In the genomic region with DNA sequence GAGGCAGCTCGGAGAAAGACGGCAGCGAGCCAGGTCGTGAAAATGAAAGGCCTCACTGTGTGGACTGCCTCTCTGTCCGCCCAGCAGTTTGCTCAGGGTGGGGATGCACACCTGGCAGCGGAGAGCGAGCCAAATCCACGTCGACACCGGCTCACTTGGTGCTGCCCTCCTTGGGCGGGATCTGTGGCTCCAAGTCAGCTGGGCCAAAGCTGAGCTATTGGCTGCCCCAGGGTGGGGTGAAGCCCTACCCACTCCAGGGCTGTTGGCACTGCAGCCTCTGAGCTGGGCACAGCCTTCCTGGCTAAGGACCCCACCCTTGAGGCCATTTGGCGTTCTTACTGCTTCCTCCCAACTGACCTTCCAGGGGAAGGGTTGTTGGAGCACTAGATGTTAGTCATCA, we compare ENCODE assay signal across 8 mouse cellular contexts. TPM values are rescaled to one million over a fixed set of nuclear protein-coding genes. Genes with fewer than 3 reads are reported as not detected.
DNase-seq lines count a peak whose midpoint lies in the region; ATAC-seq and TF ChIP-seq lines count a peak whose summit lies in the region.

No protein-coding gene starts in this region.

- no peak for ATAC-seq in forebrain, embryonic 12.5 days (ENCODE audit: low FRiP score)
- ATAC-seq in hindbrain, postnatal 0 days: no peak; the same call in 1 of the 2 replicates
- peak; percentile 42; the same call in 1 of the 2 replicates for ATAC-seq in limb, embryonic 15.5 days (ENCODE audit: insufficient number of reproducible peaks, low FRiP score, low TSS enrichment, low read depth)
- no peak for ATAC-seq in midbrain, embryonic 14.5 days (ENCODE audit: low FRiP score, low TSS enrichment)

- peaks cover 9% of the 10 kb centered on the region for H3K4me1 ChIP-seq in bone marrow macrophage, adult 2 months (ENCODE audit: control insufficient read depth, insufficient read depth, low read length)
- peaks cover 26% of the 10 kb centered on the region for H3K4me1 ChIP-seq in forebrain, embryonic 12.5 days
- H3K4me1 ChIP-seq in hindbrain, postnatal 0 days (ENCODE audit: insufficient read depth, low read length): peaks cover 6% of the 10 kb centered on the region
- H3K4me1 ChIP-seq in limb, embryonic 15.5 days: peaks cover 27% of the 10 kb centered on the region
- H3K4me1 ChIP-seq in midbrain, embryonic 14.5 days (ENCODE audit: control insufficient read depth, insufficient read depth, low read length): peaks cover 6% of the 10 kb centered on the region
- peaks cover 9% of the 10 kb centered on the region for H3K4me1 ChIP-seq in testis, adult 2 months (ENCODE audit: control insufficient read depth, insufficient read depth, low read length)

- WGBS in forebrain, embryonic 12.5 days: 6% methylated on average over 12 of the region's 12 CpGs
- whole genome bisulfite sequencing in hindbrain, postnatal 0 days: 3% methylated on average over 12 of the region's 12 CpGs
- under 1% methylated on average over 12 of the region's 12 CpGs for WGBS in limb, embryonic 15.5 days
- WGBS in midbrain, embryonic 14.5 days: 8% methylated on average over 12 of the region's 12 CpGs

- DNase-seq in adrenal gland, adult (ENCODE audit: inconsistent age in 2 of 2, low spot score in 1 of 2): peak; percentile 85 to 87
- no peak for DNase-seq in adrenal gland, postnatal 4 days (ENCODE audit: low spot score in 2 of 2)
- peak; percentile 51 for DNase-seq in hindbrain, postnatal 0 days (ENCODE audit: low spot score)
- DNase-seq in midbrain, embryonic 14.5 days: no peak

- no peak for TF ChIP-seq POLR2A in bone marrow macrophage, adult 2 months (IDR thresholded peaks at IDR 0.05; ENCODE audit: borderline replicate concordance, low read depth, low read length)
- 0 out of 2 replicates have a peak, but pooled peaks have one; percentile 10 for TF ChIP-seq POLR2A in testis, adult 2 months (IDR thresholded peaks at IDR 0.05; ENCODE audit: control insufficient read depth, low read depth, low read length)

- TF ChIP-seq CTCF in bone marrow macrophage, adult 2 months (IDR thresholded peaks at IDR 0.05; ENCODE audit: low read depth, low read length): no peak
- peak; percentile 11; the same call in 1 of the 2 replicates for TF ChIP-seq CTCF in hindbrain, postnatal 0 days (IDR thresholded peaks at IDR 0.05; ENCODE audit: low read depth)
- TF ChIP-seq CTCF in testis, adult 2 months (IDR thresholded peaks at IDR 0.05; ENCODE audit: control insufficient read depth, insufficient read depth, insufficient replicate concordance, low read depth, low read length): no peak

- H3K27me3 ChIP-seq in forebrain, embryonic 12.5 days: no peaks in the 10 kb centered on the region; the same call in 1 of the 2 replicates
- H3K27me3 ChIP-seq in hindbrain, postnatal 0 days (ENCODE audit: insufficient read depth, low read length): no peaks in the 10 kb centered on the region
- H3K27me3 ChIP-seq in limb, embryonic 15.5 days: no peaks in the 10 kb centered on the region
- H3K27me3 ChIP-seq in midbrain, embryonic 14.5 days (ENCODE audit: control insufficient read depth, insufficient read depth, low read length): no peaks in the 10 kb centered on the region
- H3K27me3 ChIP-seq in testis, adult 2 months (ENCODE audit: control insufficient read depth, insufficient read depth, low read length): no peaks in the 10 kb centered on the region

- peak overlapping the region; percentile 86 for H3K9ac ChIP-seq in forebrain, embryonic 12.5 days
- H3K9ac ChIP-seq in hindbrain, postnatal 0 days (replicated peaks; ENCODE audit: low read length): peak overlapping the region; percentile 87
- H3K9ac ChIP-seq in limb, embryonic 15.5 days: peak overlapping the region; percentile 85
- H3K9ac ChIP-seq in midbrain, embryonic 14.5 days (replicated peaks; ENCODE audit: low read length): peak overlapping the region; percentile 80

- H3K9me3 ChIP-seq in forebrain, embryonic 12.5 days: no peaks in the 10 kb centered on the region
- no peaks in the 10 kb centered on the region for H3K9me3 ChIP-seq in hindbrain, postnatal 0 days (ENCODE audit: low read length)
- no peaks in the 10 kb centered on the region for H3K9me3 ChIP-seq in limb, embryonic 15.5 days
- H3K9me3 ChIP-seq in midbrain, embryonic 14.5 days (ENCODE audit: control insufficient read depth, low read length): no peaks in the 10 kb centered on the region

- peak overlapping the region; percentile 94 for H3K4me2 ChIP-seq in forebrain, embryonic 12.5 days
- H3K4me2 ChIP-seq in hindbrain, postnatal 0 days (ENCODE audit: low read depth, low read length): peak overlapping the region; percentile 76
- peak overlapping the region; percentile 92 for H3K4me2 ChIP-seq in limb, embryonic 15.5 days
- peak overlapping the region; percentile 98 for H3K4me2 ChIP-seq in midbrain, embryonic 14.5 days (ENCODE audit: low read length)

- peak overlapping the region; percentile 75 for H3K4me3 ChIP-seq in bone marrow macrophage, adult 2 months (ENCODE audit: insufficient read depth, low read length)
- H3K4me3 ChIP-seq in forebrain, embryonic 12.5 days (replicated peaks): peak overlapping the region; percentile 72
- H3K4me3 ChIP-seq in hindbrain, postnatal 0 days (ENCODE audit: low read length): peak overlapping the region; percentile 79
- H3K4me3 ChIP-seq in limb, embryonic 15.5 days: peak overlapping the region; percentile 77
- peak overlapping the region; percentile 70 for H3K4me3 ChIP-seq in midbrain, embryonic 14.5 days (replicated peaks; ENCODE audit: low read depth, low read length)
- peak overlapping the region; percentile 86 for H3K4me3 ChIP-seq in testis, adult 2 months (ENCODE audit: control insufficient read depth, low read depth, low read length)

- H3K36me3 ChIP-seq in forebrain, embryonic 12.5 days (replicated peaks): peaks cover 47% of the 10 kb centered on the region
- peaks cover 55% of the 10 kb centered on the region for H3K36me3 ChIP-seq in hindbrain, postnatal 0 days (ENCODE audit: insufficient read depth, low read length)
- peaks cover 67% of the 10 kb centered on the region for H3K36me3 ChIP-seq in limb, embryonic 15.5 days
- H3K36me3 ChIP-seq in midbrain, embryonic 14.5 days (ENCODE audit: control insufficient read depth, insufficient read depth, low read length): peaks cover 58% of the 10 kb centered on the region
- no peaks in the 10 kb centered on the region for H3K36me3 ChIP-seq in testis, adult 2 months (ENCODE audit: control insufficient read depth, insufficient read depth, low read length)

- peak overlapping the region; percentile 38 for H3K27ac ChIP-seq in bone marrow macrophage, adult 2 months (ENCODE audit: insufficient read depth, low read depth, low read length)
- H3K27ac ChIP-seq in forebrain, embryonic 12.5 days: no peak overlapping the region
- peak overlapping the region; percentile 93 for H3K27ac ChIP-seq in hindbrain, postnatal 0 days
- H3K27ac ChIP-seq in limb, embryonic 15.5 days: peak overlapping the region; percentile 93
- H3K27ac ChIP-seq in midbrain, embryonic 14.5 days (replicated peaks; ENCODE audit: low read depth, low read length): peak overlapping the region; percentile 91; the same call in 1 of the 2 replicates
- H3K27ac ChIP-seq in testis, adult 2 months (ENCODE audit: control insufficient read depth, insufficient read depth, low read depth, low read length): no peak overlapping the region

RNA-seq across cellular contexts. Expression of a gene that starts 0.9 kb away (rescaled TPM):
- 10 to 100 TPM; 17.7 to 24.6 TPM for total RNA-seq in adrenal gland, postnatal 4 days (2021)
- 4.7 and 5.6 TPM in 2 replicates for polyA plus RNA-seq in bone marrow macrophage, adult 2 months (2012; ENCODE audit: insufficient read depth, insufficient read length, missing spikeins)
- 28.3 and 30.9 TPM in 2 replicates for polyA plus RNA-seq in forebrain, embryonic 12.5 days (2016; fragmentation: Nextera tagmentation; extraction: Ambion mirVana)
- 36.2 and 41.2 TPM in 2 replicates for total RNA-seq in hindbrain, postnatal 0 days (2014; rRNA removed)
- polyA plus RNA-seq in hindbrain, postnatal 0 days (2015; fragmentation: Nextera tagmentation; extraction: Ambion mirVana): 39.8 and 40.2 TPM in 2 replicates
- 58.2 and 66.7 TPM in 2 replicates for polyA plus RNA-seq in limb, embryonic 15.5 days (2015; fragmentation: Nextera tagmentation; extraction: Ambion mirVana)
- 31.8 and 42.5 TPM in 2 replicates for polyA plus RNA-seq in midbrain, embryonic 14.5 days (2014; fragmentation: Nextera tagmentation; extraction: Ambion mirVana)
- polyA plus RNA-seq in testis, adult 2 months (2012; rRNA removed): 8.9 and 10.8 TPM in 2 replicates

RNA-seq across cellular contexts. Expression of a gene that starts 8.0 kb away (rescaled TPM):
- 10 to 100 TPM; 64.7 to 65.4 TPM for total RNA-seq in adrenal gland, postnatal 4 days (2021)
- 74.7 and 77.1 TPM in 2 replicates for polyA plus RNA-seq in bone marrow macrophage, adult 2 months (2012; ENCODE audit: insufficient read depth, insufficient read length, missing spikeins)
- 153 and 161 TPM in 2 replicates for polyA plus RNA-seq in forebrain, embryonic 12.5 days (2016; fragmentation: Nextera tagmentation; extraction: Ambion mirVana)
- 135 and 172 TPM in 2 replicates for total RNA-seq in hindbrain, postnatal 0 days (2014; rRNA removed)
- 183 and 186 TPM in 2 replicates for polyA plus RNA-seq in hindbrain, postnatal 0 days (2015; fragmentation: Nextera tagmentation; extraction: Ambion mirVana)
- polyA plus RNA-seq in limb, embryonic 15.5 days (2015; fragmentation: Nextera tagmentation; extraction: Ambion mirVana): 114 TPM in 2 replicates
- 201 and 236 TPM in 2 replicates for polyA plus RNA-seq in midbrain, embryonic 14.5 days (2014; fragmentation: Nextera tagmentation; extraction: Ambion mirVana)
- 24.6 and 26.7 TPM in 2 replicates for polyA plus RNA-seq in testis, adult 2 months (2012; rRNA removed)

RNA-seq across cellular contexts. Expression of a gene that starts 18.2 kb away (rescaled TPM):
- total RNA-seq in adrenal gland, postnatal 4 days (2021): 10 to 100 TPM; 48.9 to 65.6 TPM
- 99.8 and 101 TPM in 2 replicates for polyA plus RNA-seq in bone marrow macrophage, adult 2 months (2012; ENCODE audit: insufficient read depth, insufficient read length, missing spikeins)
- 52.3 and 55.8 TPM in 2 replicates for polyA plus RNA-seq in forebrain, embryonic 12.5 days (2016; fragmentation: Nextera tagmentation; extraction: Ambion mirVana)
- 27.0 and 38.6 TPM in 2 replicates for total RNA-seq in hindbrain, postnatal 0 days (2014; rRNA removed)
- 55.0 and 60.0 TPM in 2 replicates for polyA plus RNA-seq in hindbrain, postnatal 0 days (2015; fragmentation: Nextera tagmentation; extraction: Ambion mirVana)
- polyA plus RNA-seq in limb, embryonic 15.5 days (2015; fragmentation: Nextera tagmentation; extraction: Ambion mirVana): 81.1 and 84.8 TPM in 2 replicates
- polyA plus RNA-seq in midbrain, embryonic 14.5 days (2014; fragmentation: Nextera tagmentation; extraction: Ambion mirVana): 57.6 and 61.0 TPM in 2 replicates
- 10.2 and 11.6 TPM in 2 replicates for polyA plus RNA-seq in testis, adult 2 months (2012; rRNA removed)

RNA-seq across cellular contexts. Expression of a gene that starts 22.6 kb away (rescaled TPM):
- total RNA-seq in adrenal gland, postnatal 4 days (2021): 10 to 100 TPM; 35.2 to 39.2 TPM
- 31.0 and 31.5 TPM in 2 replicates for polyA plus RNA-seq in bone marrow macrophage, adult 2 months (2012; ENCODE audit: insufficient read depth, insufficient read length, missing spikeins)
- polyA plus RNA-seq in forebrain, embryonic 12.5 days (2016; fragmentation: Nextera tagmentation; extraction: Ambion mirVana): 60.2 and 64.6 TPM in 2 replicates
- 53.2 and 60.2 TPM in 2 replicates for total RNA-seq in hindbrain, postnatal 0 days (2014; rRNA removed)
- 84.5 and 85.7 TPM in 2 replicates for polyA plus RNA-seq in hindbrain, postnatal 0 days (2015; fragmentation: Nextera tagmentation; extraction: Ambion mirVana)
- polyA plus RNA-seq in limb, embryonic 15.5 days (2015; fragmentation: Nextera tagmentation; extraction: Ambion mirVana): 51.3 and 54.5 TPM in 2 replicates
- polyA plus RNA-seq in midbrain, embryonic 14.5 days (2014; fragmentation: Nextera tagmentation; extraction: Ambion mirVana): 62.6 and 70.0 TPM in 2 replicates
- polyA plus RNA-seq in testis, adult 2 months (2012; rRNA removed): 56.1 and 60.7 TPM in 2 replicates

RNA-seq across cellular contexts. Expression of a gene that starts 43.9 kb away (rescaled TPM):
- total RNA-seq in adrenal gland, postnatal 4 days (2021): 10 to 100 TPM; 88.2 to 99.0 TPM
- 418 and 432 TPM in 2 replicates for polyA plus RNA-seq in bone marrow macrophage, adult 2 months (2012; ENCODE audit: insufficient read depth, insufficient read length, missing spikeins)
- polyA plus RNA-seq in forebrain, embryonic 12.5 days (2016; fragmentation: Nextera tagmentation; extraction: Ambion mirVana): 38.1 and 45.0 TPM in 2 replicates
- total RNA-seq in hindbrain, postnatal 0 days (2014; rRNA removed): 42.5 and 43.6 TPM in 2 replicates
- 92.8 and 97.3 TPM in 2 replicates for polyA plus RNA-seq in hindbrain, postnatal 0 days (2015; fragmentation: Nextera tagmentation; extraction: Ambion mirVana)
- 78.4 and 97.2 TPM in 2 replicates for polyA plus RNA-seq in limb, embryonic 15.5 days (2015; fragmentation: Nextera tagmentation; extraction: Ambion mirVana)
- polyA plus RNA-seq in midbrain, embryonic 14.5 days (2014; fragmentation: Nextera tagmentation; extraction: Ambion mirVana): 57.4 and 62.7 TPM in 2 replicates
- polyA plus RNA-seq in testis, adult 2 months (2012; rRNA removed): 76.9 and 84.0 TPM in 2 replicates

Comparison
In these comparisons a context has a peak if more than half of its experiments do, and no peak if none do; other contexts are left out.
1. DNase-seq: peak in adrenal gland, adult (2 of 2) and hindbrain, postnatal 0 days (single experiment); none in adrenal gland, postnatal 4 days (0 of 2) and midbrain, embryonic 14.5 days (single experiment).
2. H3K27ac ChIP-seq: peak in bone marrow macrophage, adult 2 months (single experiment), hindbrain, postnatal 0 days (single experiment), limb, embryonic 15.5 days (single experiment) and midbrain, embryonic 14.5 days (single experiment); none in forebrain, embryonic 12.5 days (single experiment) and testis, adult 2 months (single experiment).
3. Peak in every context shown above with its lines, with median percentiles within 50 percentile points of each other: H3K4me3 ChIP-seq, H3K4me2 ChIP-seq and H3K9ac ChIP-seq.